Mouse (Mus musculus) gonadal fat pad, adult 2 months (tissue): ENCODE data around the gene Ubtf. TPM values are rescaled to one million over a fixed set of nuclear protein-coding genes. Genes with fewer than 3 reads are reported as not detected.

Experiments
- DNase-seq: peaks from one replicate; pipeline ENCODE4 v3.0.0-alpha.2; 2012; ENCODE audit warnings: low read depth
- polyA plus RNA-seq: library from polyadenylated mRNA; depleted of rRNA; stranded (reverse); fragments of >200 nt; gene quantifications from 2 replicates; pipeline ENCODE4 v1.2.3, GENCODE M21; 2012; rRNA removed

The Ubtf gene
- polyA plus RNA-seq, 1 experiment = 27.5 TPM

GRCm38 (mm10) chr11:102268520-102269244, 50.9 kb downstream of the Ubtf start, which contains the start of gene Asb16:
Gene Asb16 (plus strand): TSS chr11:102268743.
- no peak for DNase-seq

GRCm38 (mm10) chr11:102267480-102267879, 52.1 kb downstream of the Ubtf start:
- no peak for DNase-seq

- no peak for DNase-seq
Observed at GRCm38 (mm10) chr11:102266631-102267355, 52.7 kb downstream of the Ubtf start.

GRCm38 (mm10) chr11:102265816-102266215, 53.7 kb downstream of the Ubtf start:
- no peak for DNase-seq

- DNase-seq = no peak
Observed at GRCm38 (mm10) chr11:102263211-102263610, 56.3 kb downstream of the Ubtf start.

- DNase-seq = no peak
Observed at GRCm38 (mm10) chr11:102258521-102258920, 61.0 kb downstream of the Ubtf start.

GRCm38 (mm10) chr11:102258095-102258494, 61.4 kb downstream of the Ubtf start:
- no peak for DNase-seq

GRCm38 (mm10) chr11:102257514-102257913, 62.0 kb downstream of the Ubtf start:
- DNase-seq = no peak

Other genes starting within 250 kb of the Ubtf start
- 54.0 and 78.5 TPM in 2 replicates for gene Mpp2, start 231.2 kb downstream of the Ubtf start, polyA plus RNA-seq
- gene Ppy, start 218.4 kb downstream of the Ubtf start, polyA plus RNA-seq = 79.7 and 91.5 TPM in 2 replicates
- 0.73 and 0.82 TPM in 2 replicates for gene Pyy, start 211.9 kb downstream of the Ubtf start, polyA plus RNA-seq
- gene Nags, start 174.2 kb downstream of the Ubtf start, polyA plus RNA-seq = 1.3 and 2.4 TPM in 2 replicates
- gene Tmem101, start 163.3 kb downstream of the Ubtf start, polyA plus RNA-seq = 19.6 and 21.1 TPM in 2 replicates
- gene Lsm12, start 134.4 kb downstream of the Ubtf start, polyA plus RNA-seq = 30.7 and 35.3 TPM in 2 replicates
- 130 and 136 TPM in 2 replicates for gene G6pc3, start 130.1 kb downstream of the Ubtf start, polyA plus RNA-seq
- 75.4 and 75.5 TPM in 2 replicates for gene Hdac5, start 89.6 kb downstream of the Ubtf start, polyA plus RNA-seq
- 1.0 and 1.1 TPM in 2 replicates for gene BC030867, start 70.9 kb downstream of the Ubtf start, polyA plus RNA-seq
- gene Asb16, start 51.0 kb downstream of the Ubtf start, polyA plus RNA-seq = 0.88 and 1.5 TPM in 2 replicates
- gene Tmub2, start 34.8 kb downstream of the Ubtf start, polyA plus RNA-seq = 58.8 and 66.7 TPM in 2 replicates
- gene Atxn7l3, start 23.1 kb downstream of the Ubtf start, polyA plus RNA-seq = 32.9 and 33.9 TPM in 2 replicates
- 0.35 and 0.36 TPM in 2 replicates for gene Slc4a1, start 46.5 kb upstream of the Ubtf start, polyA plus RNA-seq
- gene Rundc3a, start 73.7 kb upstream of the Ubtf start, polyA plus RNA-seq = 0.95 and 1.1 TPM in 2 replicates
- 297 and 389 TPM in 2 replicates for gene Slc25a39, start 88.2 kb upstream of the Ubtf start, polyA plus RNA-seq
- 205 and 301 TPM in 2 replicates for gene Grn, start 110.6 kb upstream of the Ubtf start, polyA plus RNA-seq
- 35.5 and 51.3 TPM in 2 replicates for gene Fam171a2, start 127.9 kb upstream of the Ubtf start, polyA plus RNA-seq
- 18.0 and 20.6 TPM in 2 replicates for gene Itga2b, start 150.4 kb upstream of the Ubtf start, polyA plus RNA-seq
- 12.6 and 13.3 TPM in 2 replicates for gene Gpatch8, start 236.7 kb upstream of the Ubtf start, polyA plus RNA-seq